In genomic region chr9:25167458-25168084, GRCm38 (mm10) we compare ENCODE assay signal across 9 mouse cellular contexts. TPM values are rescaled to one million over a fixed set of nuclear protein-coding genes. Genes with fewer than 3 reads are reported as not detected.
A peak's percentile ranks its signal among the peaks of the same experiment; 100 is the strongest.
DNase-seq lines count a peak whose midpoint lies in the region; ATAC-seq and TF ChIP-seq lines count a peak whose summit lies in the region.
"Had no signal": no experiment of that assay in that cellular context is flagged by ENCODE, and none has a peak within 500 bp of the region (broad histone marks: within the 10 kb centered on the region; RNA-seq: fewer than 3 reads in every experiment).

No protein-coding gene starts in this region.

- TF ChIP-seq CTCF in gastrocnemius, adult 2 months (IDR thresholded peaks at IDR 0.05): peak; percentile 86

- no peaks in the 10 kb centered on the region for H3K36me3 ChIP-seq in limb, embryonic 11.5 days (ENCODE audit: control insufficient read depth, insufficient read depth, low read length)
- H3K36me3 ChIP-seq in midbrain, embryonic 16.5 days (ENCODE audit: control insufficient read depth, insufficient read depth, low read length): no peaks in the 10 kb centered on the region
- no peaks in the 10 kb centered on the region for H3K36me3 ChIP-seq in stomach, embryonic 15.5 days
- H3K36me3 ChIP-seq: embryonic facial prominence, embryonic 15.5 days had no signal

- DNase-seq in 3T3-L1 (ENCODE audit: low read depth, low spot score): peak; percentile 91
- DNase-seq in T-cell, adult 2 months (ENCODE audit: low spot score): peak; percentile 86
- peak; percentile 79 to 86 for DNase-seq in cerebellum, postnatal 25 days
- DNase-seq in gastrocnemius, adult 2 months: peak; percentile 77
- peak; percentile 59 to 83 for DNase-seq in kidney, adult 8-10 months
- peak; percentile 78 for DNase-seq in limb, embryonic 11.5 days (ENCODE audit: low spot score)

- no peak overlapping the region for H3K4me2 ChIP-seq in limb, embryonic 11.5 days (ENCODE audit: low read depth, severe bottlenecking)
- no peak overlapping the region for H3K4me2 ChIP-seq in midbrain, embryonic 16.5 days (ENCODE audit: low read length)
- no peak overlapping the region for H3K4me2 ChIP-seq in stomach, embryonic 15.5 days
- H3K4me2 ChIP-seq: embryonic facial prominence, embryonic 15.5 days had no signal

- no peak for ATAC-seq in limb, embryonic 11.5 days (ENCODE audit: insufficient number of reproducible peaks, low FRiP score, low TSS enrichment, low read depth)
- 0 out of 2 replicates have a peak, but pooled peaks have one; percentile 42 for ATAC-seq in midbrain, embryonic 16.5 days
- peak; percentile 50; the same call in 1 of the 2 replicates for ATAC-seq in stomach, embryonic 15.5 days (ENCODE audit: insufficient read depth, low FRiP score, low read depth)

- WGBS in limb, embryonic 11.5 days: 37% methylated on average over 6 of the region's 6 CpGs
- WGBS in midbrain, embryonic 16.5 days: 39% methylated on average over 6 of the region's 6 CpGs
- 29% methylated on average over 6 of the region's 6 CpGs for WGBS in stomach, embryonic 15.5 days

- H3K27me3 ChIP-seq in limb, embryonic 11.5 days (ENCODE audit: control insufficient read depth, insufficient read depth, low read length): no peaks in the 10 kb centered on the region
- no peaks in the 10 kb centered on the region for H3K27me3 ChIP-seq in midbrain, embryonic 16.5 days (ENCODE audit: control insufficient read depth, insufficient read depth, low read depth, low read length)
- no peaks in the 10 kb centered on the region for H3K27me3 ChIP-seq in stomach, embryonic 15.5 days (replicated peaks)
- H3K27me3 ChIP-seq: embryonic facial prominence, embryonic 15.5 days had no signal

- H3K4me1 ChIP-seq in limb, embryonic 11.5 days (ENCODE audit: control insufficient read depth, insufficient read depth, low read length): no peaks in the 10 kb centered on the region
- H3K4me1 ChIP-seq in midbrain, embryonic 16.5 days (ENCODE audit: control insufficient read depth, insufficient read depth, low read length): no peaks in the 10 kb centered on the region
- no peaks in the 10 kb centered on the region for H3K4me1 ChIP-seq in stomach, embryonic 15.5 days
- H3K4me1 ChIP-seq: embryonic facial prominence, embryonic 15.5 days had no signal

- H3K9me3 ChIP-seq in limb, embryonic 11.5 days (ENCODE audit: control insufficient read depth, low read length): no peaks in the 10 kb centered on the region
- no peaks in the 10 kb centered on the region for H3K9me3 ChIP-seq in midbrain, embryonic 16.5 days (replicated peaks; ENCODE audit: control insufficient read depth, low read length, poor library complexity, severe bottlenecking)
- H3K9me3 ChIP-seq in stomach, embryonic 15.5 days: no peaks in the 10 kb centered on the region
- H3K9me3 ChIP-seq: embryonic facial prominence, embryonic 15.5 days had no signal

- no peak overlapping the region for H3K9ac ChIP-seq in limb, embryonic 11.5 days (ENCODE audit: low read length)
- no peak overlapping the region for H3K9ac ChIP-seq in midbrain, embryonic 16.5 days (ENCODE audit: low read depth, low read length)
- no peak overlapping the region for H3K9ac ChIP-seq in stomach, embryonic 15.5 days
- H3K9ac ChIP-seq: embryonic facial prominence, embryonic 15.5 days had no signal

- no peak overlapping the region for H3K4me3 ChIP-seq in gastrocnemius, adult 2 months
- no peak overlapping the region for H3K4me3 ChIP-seq in limb, embryonic 11.5 days (ENCODE audit: low read depth, low read length)
- H3K4me3 ChIP-seq in midbrain, embryonic 16.5 days (ENCODE audit: low read depth, low read length): no peak overlapping the region
- H3K4me3 ChIP-seq in stomach, embryonic 15.5 days (replicated peaks): no peak overlapping the region
- H3K4me3 ChIP-seq: embryonic facial prominence, embryonic 15.5 days had no signal

- intact Hi-C loops in gastrocnemius, adult 2 months (cut with DNase I): no loop called here

- no peak overlapping the region for H3K27ac ChIP-seq in gastrocnemius, adult 2 months
- no peak overlapping the region for H3K27ac ChIP-seq in limb, embryonic 11.5 days (replicated peaks; ENCODE audit: low read depth, low read length)
- H3K27ac ChIP-seq in midbrain, embryonic 16.5 days (ENCODE audit: low read length): no peak overlapping the region
- H3K27ac ChIP-seq in stomach, embryonic 15.5 days: no peak overlapping the region
- H3K27ac ChIP-seq: embryonic facial prominence, embryonic 15.5 days had no signal

RNA-seq across cellular contexts. Expression of gene Herpud2, which starts 16.0 kb away (rescaled TPM):
- total RNA-seq in gastrocnemius, adult 2 months (2021): 10 to 100 TPM; 41.5 to 50.0 TPM
- 23.7 and 27.2 TPM in 2 replicates for polyA plus RNA-seq in limb, embryonic 11.5 days (2014; fragmentation: Nextera tagmentation; extraction: Ambion mirVana)
- 29.6 and 30.9 TPM in 2 replicates for polyA plus RNA-seq in midbrain, embryonic 16.5 days (2015; fragmentation: Nextera tagmentation; extraction: Ambion mirVana)
- polyA plus RNA-seq in stomach, embryonic 15.5 days (2015; fragmentation: Nextera tagmentation; extraction: Ambion mirVana): 31.0 and 33.3 TPM in 2 replicates
